ENCODE assay signal across 9 mouse cellular contexts in genomic region chr5:43048196-43049050, GRCm38 (mm10).
DNase-seq lines count a peak whose midpoint lies in the region; ATAC-seq and TF ChIP-seq lines count a peak whose summit lies in the region.
"Had no signal": no experiment of that assay in that cellular context is flagged by ENCODE, and none has a peak within 500 bp of the region (broad histone marks: within the 10 kb centered on the region; RNA-seq: fewer than 3 reads in every experiment).

No protein-coding gene starts in this region.

- intact Hi-C loops in heart, postnatal 10 days (cut with DNase I) = loop anchor here (10.0 kb wide), 1 partner anchor 306 kb away; no protein-coding TSS in a partner anchor

- H3K4me1 ChIP-seq in midbrain, embryonic 11.5 days (ENCODE audit: control insufficient read depth, insufficient read depth, low read length) = no peaks in the 10 kb centered on the region
- no peaks in the 10 kb centered on the region for H3K4me1 ChIP-seq in midbrain, embryonic 10.5 days
- H3K4me1 ChIP-seq in stomach, postnatal 0 days (replicated peaks; ENCODE audit: control insufficient read depth, insufficient read depth) = no peaks in the 10 kb centered on the region
- H3K4me1 ChIP-seq in intestine, embryonic 15.5 days (replicated peaks) = no peaks in the 10 kb centered on the region
- H3K4me1 ChIP-seq: limb, embryonic 13.5 days had no signal

- H3K27ac ChIP-seq in midbrain, embryonic 11.5 days (ENCODE audit: low read depth, low read length) = no peak overlapping the region
- H3K27ac ChIP-seq in midbrain, embryonic 10.5 days (replicated peaks) = no peak overlapping the region
- 0 out of 2 replicates have a peak overlapping the region, but pooled peaks have one; percentile 8 for H3K27ac ChIP-seq in stomach, postnatal 0 days (replicated peaks)
- no peak overlapping the region for H3K27ac ChIP-seq in intestine, embryonic 15.5 days
- H3K27ac ChIP-seq: limb, embryonic 13.5 days had no signal

- no peak overlapping the region for H3K4me3 ChIP-seq in midbrain, embryonic 11.5 days (ENCODE audit: low read depth, low read length)
- no peak overlapping the region for H3K4me3 ChIP-seq in midbrain, embryonic 10.5 days
- H3K4me3 ChIP-seq in stomach, postnatal 0 days (ENCODE audit: low read depth, low read length) = no peak overlapping the region
- H3K4me3 ChIP-seq in intestine, embryonic 15.5 days (replicated peaks) = no peak overlapping the region
- H3K4me3 ChIP-seq: limb, embryonic 13.5 days had no signal

- no peak for TF ChIP-seq EP300 in stomach, postnatal 0 days (optimal IDR thresholded peaks at IDR 0.05)

- DNase-seq in midbrain, embryonic 11.5 days (ENCODE audit: low spot score, missing footprints) = peak; percentile 74
- no peak for DNase-seq in midbrain, embryonic 10.5 days (ENCODE audit: low spot score)
- peak; percentile 48 for DNase-seq in cerebellum, adult 9-11 months
- DNase-seq in heart, postnatal 10 days = peak; percentile 58 to 66
- DNase-seq in stomach, postnatal 0 days (ENCODE audit: low spot score) = no peak
- DNase-seq in spleen, adult 18-20 months = no peak
- no peak for DNase-seq in kidney, postnatal 4 days

- no peaks in the 10 kb centered on the region for H3K9me3 ChIP-seq in midbrain, embryonic 11.5 days (ENCODE audit: control insufficient read depth, low read length)
- H3K9me3 ChIP-seq in midbrain, embryonic 10.5 days (replicated peaks) = no peaks in the 10 kb centered on the region
- no peaks in the 10 kb centered on the region for H3K9me3 ChIP-seq in stomach, postnatal 0 days (ENCODE audit: control insufficient read depth, low read length)
- H3K9me3 ChIP-seq in intestine, embryonic 15.5 days = no peaks in the 10 kb centered on the region
- H3K9me3 ChIP-seq: limb, embryonic 13.5 days had no signal

- H3K9ac ChIP-seq in midbrain, embryonic 11.5 days (ENCODE audit: low read length) = no peak overlapping the region
- no peak overlapping the region for H3K9ac ChIP-seq in stomach, postnatal 0 days (ENCODE audit: low read length)
- no peak overlapping the region for H3K9ac ChIP-seq in intestine, embryonic 15.5 days
- H3K9ac ChIP-seq: limb, embryonic 13.5 days had no signal

- ATAC-seq in midbrain, embryonic 11.5 days (ENCODE audit: low FRiP score) = no peak
- no peak for ATAC-seq in stomach, postnatal 0 days (ENCODE audit: low FRiP score, low TSS enrichment)
- ATAC-seq in intestine, embryonic 15.5 days = no peak

- H3K27me3 ChIP-seq in midbrain, embryonic 11.5 days (ENCODE audit: control insufficient read depth, insufficient read depth, low read length) = no peaks in the 10 kb centered on the region
- no peaks in the 10 kb centered on the region for H3K27me3 ChIP-seq in midbrain, embryonic 10.5 days (ENCODE audit: low read depth, poor library complexity, severe bottlenecking)
- no peaks in the 10 kb centered on the region for H3K27me3 ChIP-seq in stomach, postnatal 0 days (ENCODE audit: control insufficient read depth, insufficient read depth, low read length)
- no peaks in the 10 kb centered on the region for H3K27me3 ChIP-seq in intestine, embryonic 15.5 days (replicated peaks)
- H3K27me3 ChIP-seq: limb, embryonic 13.5 days had no signal

- no peaks in the 10 kb centered on the region for H3K36me3 ChIP-seq in midbrain, embryonic 11.5 days (ENCODE audit: control insufficient read depth, insufficient read depth, low read length)
- no peaks in the 10 kb centered on the region for H3K36me3 ChIP-seq in midbrain, embryonic 10.5 days
- H3K36me3 ChIP-seq in stomach, postnatal 0 days (ENCODE audit: control insufficient read depth, insufficient read depth, low read length) = no peaks in the 10 kb centered on the region
- no peaks in the 10 kb centered on the region for H3K36me3 ChIP-seq in intestine, embryonic 15.5 days
- H3K36me3 ChIP-seq: limb, embryonic 13.5 days had no signal

- no peak for TF ChIP-seq CTCF in stomach, postnatal 0 days (IDR thresholded peaks at IDR 0.05; ENCODE audit: low read depth)

- no peak overlapping the region for H3K4me2 ChIP-seq in midbrain, embryonic 11.5 days
- H3K4me2 ChIP-seq in stomach, postnatal 0 days (replicated peaks; ENCODE audit: low read depth) = no peak overlapping the region
- no peak overlapping the region for H3K4me2 ChIP-seq in intestine, embryonic 15.5 days (replicated peaks)
- H3K4me2 ChIP-seq: limb, embryonic 13.5 days had no signal

- 80% methylated on average over 8 of the region's 8 CpGs for WGBS in midbrain, embryonic 11.5 days
- WGBS in midbrain, embryonic 10.5 days = 81% methylated on average over 8 of the region's 8 CpGs
- 63% methylated on average over 8 of the region's 8 CpGs for WGBS in stomach, postnatal 0 days
- WGBS in intestine, embryonic 15.5 days = 85% methylated on average over 8 of the region's 8 CpGs

Comparison
In these comparisons a context has a peak if more than half of its experiments do, and no peak if none do; other contexts are left out.
1. DNase-seq: peak in midbrain, embryonic 11.5 days (single experiment), cerebellum, adult 9-11 months (single experiment) and heart, postnatal 10 days (2 of 2); none in midbrain, embryonic 10.5 days (single experiment), stomach, postnatal 0 days (single experiment), spleen, adult 18-20 months (0 of 2) and kidney, postnatal 4 days (0 of 2).